22 mouse cellular contexts compared by ENCODE assay signal in genomic region chr4:59334236-59334635, GRCm38 (mm10).
DNase-seq lines count a peak whose midpoint lies in the region; ATAC-seq and TF ChIP-seq lines count a peak whose summit lies in the region.
"Had no signal": no experiment of that assay in that cellular context is flagged by ENCODE, and none has a peak within 500 bp of the region (broad histone marks: within the 10 kb centered on the region; RNA-seq: fewer than 3 reads in every experiment).

No protein-coding gene starts in this region.

- TF ChIP-seq EP300 in stomach, postnatal 0 days (optimal IDR thresholded peaks at IDR 0.05) = no peak

- no peak overlapping the region for H3K4me3 ChIP-seq in stomach, postnatal 0 days (ENCODE audit: low read depth, low read length)
- H3K4me3 ChIP-seq: embryonic facial prominence, embryonic 15.5 days; hindbrain, embryonic 13.5 days; limb, embryonic 12.5 days; midbrain, embryonic 12.5 days had no signal

- 83% methylated on average over 4 of the region's 4 CpGs for WGBS in stomach, postnatal 0 days

- no peak for TF ChIP-seq CTCF in stomach, postnatal 0 days (IDR thresholded peaks at IDR 0.05; ENCODE audit: low read depth)

- no peaks in the 10 kb centered on the region for H3K9me3 ChIP-seq in stomach, postnatal 0 days (ENCODE audit: control insufficient read depth, low read length)
- H3K9me3 ChIP-seq: embryonic facial prominence, embryonic 15.5 days; hindbrain, embryonic 13.5 days; limb, embryonic 12.5 days; midbrain, embryonic 12.5 days had no signal

- peak; percentile 24 for ATAC-seq in activated CD4-positive, CD25-positive, alpha-beta regulatory T cell, adult 4 months
- no peak for ATAC-seq in stomach, postnatal 0 days (ENCODE audit: low FRiP score, low TSS enrichment)
- ATAC-seq: forebrain, embryonic 14.5 days; liver, postnatal 0 days; lung, postnatal 0 days had no signal

- H3K9ac ChIP-seq in stomach, postnatal 0 days (ENCODE audit: low read length) = no peak overlapping the region
- H3K9ac ChIP-seq: embryonic facial prominence, embryonic 15.5 days; hindbrain, embryonic 13.5 days; limb, embryonic 12.5 days; liver, postnatal 0 days; midbrain, embryonic 12.5 days had no signal

- H3K27me3 ChIP-seq in stomach, postnatal 0 days (ENCODE audit: control insufficient read depth, insufficient read depth, low read length) = no peaks in the 10 kb centered on the region
- H3K27me3 ChIP-seq: embryonic facial prominence, embryonic 15.5 days; hindbrain, embryonic 13.5 days; limb, embryonic 12.5 days had no signal

- 0 out of 2 replicates have a peak, but pooled peaks cover 5% of the 10 kb centered on the region for H3K4me1 ChIP-seq in stomach, postnatal 0 days (replicated peaks; ENCODE audit: control insufficient read depth, insufficient read depth)

- H3K4me2 ChIP-seq in stomach, postnatal 0 days (replicated peaks; ENCODE audit: low read depth) = no peak overlapping the region
- H3K4me2 ChIP-seq: embryonic facial prominence, embryonic 15.5 days; hindbrain, embryonic 13.5 days; limb, embryonic 12.5 days; liver, embryonic 11.5 days; midbrain, embryonic 12.5 days had no signal

- no peaks in the 10 kb centered on the region for H3K36me3 ChIP-seq in stomach, postnatal 0 days (ENCODE audit: control insufficient read depth, insufficient read depth, low read length)
- H3K36me3 ChIP-seq: embryonic facial prominence, embryonic 15.5 days; hindbrain, embryonic 13.5 days; limb, embryonic 12.5 days; midbrain, embryonic 12.5 days had no signal

- DNase-seq in spleen, postnatal 36 days (ENCODE audit: low spot score in 2 of 2) = peak; percentile 77 to 82
- no peak for DNase-seq in spleen, adult 12 weeks (ENCODE audit: low spot score)
- peak; percentile 77 for DNase-seq in CD4-positive helper T cell, adult 2 months (ENCODE audit: low read depth, low spot score)
- peak; percentile 16 to 55 for DNase-seq in spleen, postnatal 4 days (ENCODE audit: low spot score in 2 of 2)
- no peak for DNase-seq in gastrocnemius, postnatal 10 days
- DNase-seq in gastrocnemius, adult 8-10 months (ENCODE audit: low spot score in 2 of 2) = no peak
- no peak for DNase-seq in stomach, postnatal 0 days (ENCODE audit: low spot score)
- DNase-seq: adrenal gland, postnatal 25 days; cerebellum, adult 9-10 months; heart, postnatal 36 days; kidney, adult 2 months; layer of hippocampus, postnatal 36 days; liver, postnatal 0 days had no signal

- no peak overlapping the region for H3K27ac ChIP-seq in stomach, postnatal 0 days (replicated peaks)
- H3K27ac ChIP-seq: embryonic facial prominence, embryonic 15.5 days; hindbrain, embryonic 13.5 days; kidney, postnatal 0 days; limb, embryonic 12.5 days; midbrain, embryonic 12.5 days had no signal

Comparison
In these comparisons a context has a peak if more than half of its experiments do, and no peak if none do; other contexts are left out.
1. DNase-seq: peak in spleen, postnatal 36 days (2 of 2), CD4-positive helper T cell, adult 2 months (single experiment) and spleen, postnatal 4 days (2 of 2); none in spleen, adult 12 weeks (single experiment), gastrocnemius, postnatal 10 days (single experiment), gastrocnemius, adult 8-10 months (0 of 2) and stomach, postnatal 0 days (single experiment).